Mouse (Mus musculus) mature B cell (primary cell): ENCODE data around the gene Doc2b.
"Not testable (repeated sequence)": the region's sequence is repeated elsewhere in the genome, so short reads cannot be mapped to it uniquely, and the experiment has no call there.

Experiments
- in situ Hi-C: fragments of 300-500 bp; cut with MboI; formaldehyde crosslinking; loops from 2 replicates; pipeline ENCODE4 v1.14.3; 2019

Gene Doc2b

GRCm38 (mm10) chr11:75736978-75737377, 58.9 kb downstream of the Doc2b start:
- in situ Hi-C loops: no loop called here

GRCm38 (mm10) chr11:75735462-75736252, 60.2 kb downstream of the Doc2b start:
- in situ Hi-C loops: no loop called here

DNA sequence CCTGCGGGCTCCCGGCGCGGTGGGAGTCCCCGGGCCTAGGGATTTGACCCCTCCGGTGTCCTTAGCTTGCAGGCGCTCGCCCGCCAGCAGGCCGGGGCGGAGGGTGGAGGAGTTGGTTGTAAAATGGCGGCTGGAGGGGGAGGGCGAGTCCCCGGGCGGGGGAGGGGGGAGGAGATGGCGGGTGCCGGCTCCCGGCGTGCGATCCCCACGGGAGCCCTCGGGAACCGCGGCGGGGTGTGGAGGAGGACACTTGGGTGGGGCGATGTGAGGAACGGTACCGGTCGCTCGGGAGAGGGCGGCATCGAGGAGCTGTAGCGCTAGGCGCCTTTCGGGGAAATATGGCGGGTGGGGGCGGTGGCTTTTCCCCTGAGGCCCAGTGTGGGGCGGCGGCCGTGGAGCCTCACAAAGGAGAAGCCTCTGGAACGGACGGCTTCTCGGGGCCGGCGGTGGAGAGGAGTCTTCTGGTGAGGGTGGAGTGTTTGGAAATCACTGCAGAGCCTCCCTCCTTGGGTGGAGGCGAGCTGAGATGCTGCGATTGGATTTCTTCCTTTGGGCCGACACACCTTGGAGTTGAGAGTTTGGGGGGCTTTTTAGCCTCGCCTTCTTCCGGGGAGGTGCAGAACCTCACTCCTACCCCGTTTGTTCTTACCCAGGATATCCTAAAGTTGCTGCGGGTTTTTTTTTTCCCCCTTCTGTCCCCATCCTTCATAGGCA, 62.5 kb downstream of the Doc2b start:
- in situ Hi-C loops: no loop called here

- in situ Hi-C loops: no loop called here
Measured at GRCm38 (mm10) chr11:75732434-75733226, 63.2 kb downstream of the Doc2b start, which contains the start of gene Ywhae. Gene Ywhae, plus strand, starts transcription at chr11:75732869.

GRCm38 (mm10) chr11:75727659-75728058, 68.2 kb downstream of the Doc2b start:
- in situ Hi-C loops: not testable (repeated sequence)

DNA sequence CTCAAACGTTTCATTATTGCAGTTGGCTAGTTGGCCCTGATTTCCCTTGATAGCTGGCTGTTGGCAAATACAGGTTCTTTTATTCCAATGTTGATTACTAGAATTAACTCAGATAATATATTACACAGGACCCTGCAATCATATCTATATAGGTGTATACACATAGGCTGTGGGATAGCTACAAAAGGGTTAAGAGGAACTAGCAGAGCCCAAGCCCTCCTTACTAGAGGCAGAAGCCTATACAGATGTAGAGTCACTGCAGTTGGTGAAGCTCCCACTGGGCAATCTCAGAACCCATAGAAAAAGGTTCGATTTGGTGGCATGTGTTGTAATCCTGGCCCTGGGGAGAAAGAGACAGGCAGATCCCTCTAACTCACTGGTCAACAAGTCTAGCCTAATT, 68.7 kb downstream of the Doc2b start:
- in situ Hi-C loops: no loop called here

DNA sequence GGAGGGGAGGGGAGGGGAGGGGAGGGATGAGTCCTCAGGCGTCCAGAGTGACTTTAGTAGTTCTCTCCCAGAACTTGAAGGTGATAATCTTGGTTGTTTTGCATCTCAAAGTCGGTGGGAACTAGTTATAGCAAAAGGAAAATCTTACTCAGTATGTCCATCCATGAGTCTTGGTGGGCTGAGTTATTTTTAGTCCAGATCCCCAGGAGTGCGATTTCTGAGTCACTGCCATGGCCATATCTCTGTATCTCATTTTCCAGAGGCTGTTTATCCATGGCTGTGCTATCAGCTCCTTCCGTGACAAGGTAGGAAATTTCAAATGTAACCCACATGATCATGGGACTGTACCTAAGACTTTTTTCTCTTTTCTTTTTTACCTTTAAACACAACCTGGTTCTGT, 73.5 kb downstream of the Doc2b start:
- in situ Hi-C loops: no loop called here
